Mouse (Mus musculus) thymus, adult 18-20 months (tissue): ENCODE results near the gene Zbtb20.

Experiments used
- DNase-seq, 2 experiments: peaks; one replicate each; pipeline ENCODE4 v3.0.0; 2022; ENCODE audit warnings: mixed read lengths in 2 of 2

The Zbtb20 gene

GRCm38 (mm10) chr16:43461745-43462378 is 586.2 kb downstream of the Zbtb20 start:
- DNase-seq, result no peak

DNA sequence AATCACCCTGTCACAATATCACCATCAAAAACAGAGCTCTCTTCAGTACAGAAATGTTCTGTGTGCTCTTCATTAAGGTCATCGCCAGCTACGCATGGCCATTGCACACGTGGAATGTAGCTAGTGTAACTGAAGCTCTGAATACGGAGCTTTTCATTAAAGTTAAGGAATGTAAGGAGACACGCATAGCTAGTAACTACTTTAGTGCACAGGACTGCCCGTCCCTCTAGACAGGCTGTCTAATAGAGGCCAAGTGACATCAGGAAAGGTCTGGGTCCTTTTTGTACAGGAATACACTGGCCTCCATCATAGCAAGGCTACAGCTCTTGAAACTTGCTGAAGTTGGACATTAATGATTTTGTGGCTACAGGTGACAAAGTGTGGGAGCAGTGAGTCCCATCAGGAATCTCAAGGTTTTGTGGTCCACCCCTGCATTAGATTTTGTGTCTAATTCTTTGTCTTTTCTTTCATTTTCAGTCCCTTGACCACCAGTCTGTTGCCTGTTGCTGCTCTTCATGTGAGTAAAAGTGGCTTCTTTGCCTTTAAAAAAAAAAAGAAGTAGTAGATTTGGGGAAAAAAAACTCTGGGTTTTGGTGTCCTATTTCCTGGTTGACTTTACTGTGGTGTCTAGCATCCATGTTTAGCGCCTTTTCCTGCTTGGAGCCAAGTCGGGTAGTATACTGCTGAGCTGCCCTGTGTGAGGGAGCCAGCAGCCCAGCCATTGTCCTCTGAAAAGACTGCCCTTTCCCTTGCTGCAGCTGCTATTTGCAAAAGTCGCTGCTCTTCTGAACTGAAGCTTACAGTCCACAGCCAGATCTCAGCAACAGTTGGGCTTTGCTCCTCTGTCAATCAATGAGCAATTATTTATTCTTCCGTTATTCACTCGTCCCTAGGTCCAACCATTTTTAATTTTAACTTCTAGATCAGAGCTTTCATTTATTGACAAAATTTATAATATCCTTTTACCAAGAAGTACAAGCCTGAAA is 587.1 kb downstream of the Zbtb20 start:
- no peak for DNase-seq

DNA sequence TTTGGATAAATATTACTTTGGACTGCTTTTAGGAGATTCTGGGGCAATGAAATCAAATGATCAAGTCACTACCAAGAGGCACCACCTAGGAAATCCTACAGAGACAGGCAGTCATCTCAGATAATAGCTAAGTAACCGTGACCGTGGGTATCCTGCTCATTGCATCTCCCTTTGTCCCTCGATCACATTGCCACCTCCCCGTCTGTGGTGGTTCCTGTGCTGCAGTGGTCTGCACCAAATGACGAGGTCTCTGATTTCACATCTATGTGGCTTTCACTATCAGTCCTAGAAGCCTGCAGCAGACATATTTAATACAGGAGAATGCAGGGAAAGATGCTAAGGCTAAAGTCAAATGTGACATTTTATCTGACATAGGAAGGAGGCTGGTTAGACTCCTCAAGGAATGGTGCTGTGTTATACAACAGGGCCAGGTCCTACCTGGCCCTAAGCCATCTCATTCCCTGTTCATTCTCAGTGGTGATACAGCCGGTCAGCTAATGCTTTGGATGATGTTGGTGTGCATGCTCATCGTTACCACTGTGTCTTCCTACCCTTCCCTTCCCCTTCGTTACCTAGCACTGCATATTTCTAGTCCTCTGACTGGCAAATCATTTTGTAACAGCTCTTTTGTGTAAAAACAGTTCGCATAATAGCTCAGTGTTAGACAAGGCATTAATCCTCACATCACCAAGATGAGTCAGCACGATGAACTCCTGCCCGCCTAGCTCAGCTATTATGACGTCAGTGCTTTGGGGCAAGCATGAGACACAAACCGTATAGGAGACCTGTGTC is 588.2 kb downstream of the Zbtb20 start:
- DNase-seq, result no peak

DNA sequence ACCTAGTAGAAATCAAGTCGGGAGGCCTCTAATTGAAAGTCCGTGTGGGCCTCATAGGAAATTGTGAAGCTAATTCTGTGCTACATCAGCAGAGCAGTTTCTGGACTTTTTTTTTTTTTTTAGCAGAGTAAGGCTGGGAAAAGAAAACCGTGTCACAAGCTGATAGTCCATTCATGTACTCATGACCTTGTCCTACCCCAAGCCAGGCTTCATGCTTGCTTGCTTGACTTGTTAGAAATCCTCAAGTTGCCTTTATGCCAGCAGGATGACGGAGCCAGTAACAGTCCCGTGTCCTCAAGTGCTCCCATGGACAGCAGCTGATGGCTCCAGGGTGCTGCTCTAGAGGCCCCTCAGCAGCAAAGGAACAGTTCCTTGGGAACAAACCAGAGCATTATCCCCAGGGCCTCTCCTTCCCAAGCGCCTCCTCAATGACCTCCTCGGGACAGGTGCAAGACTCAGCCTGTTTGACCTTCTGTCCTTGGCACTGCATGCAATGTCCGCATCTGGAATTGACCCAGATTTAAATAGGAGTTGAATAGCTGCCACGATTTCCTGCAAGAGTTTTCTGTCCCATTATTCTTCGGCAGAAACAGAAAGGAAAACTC is 588.9 kb downstream of the Zbtb20 start:
- DNase-seq, result no peak

- no peak for DNase-seq
Observed at GRCm38 (mm10) chr16:43465368-43465839, 589.7 kb downstream of the Zbtb20 start.

DNA sequence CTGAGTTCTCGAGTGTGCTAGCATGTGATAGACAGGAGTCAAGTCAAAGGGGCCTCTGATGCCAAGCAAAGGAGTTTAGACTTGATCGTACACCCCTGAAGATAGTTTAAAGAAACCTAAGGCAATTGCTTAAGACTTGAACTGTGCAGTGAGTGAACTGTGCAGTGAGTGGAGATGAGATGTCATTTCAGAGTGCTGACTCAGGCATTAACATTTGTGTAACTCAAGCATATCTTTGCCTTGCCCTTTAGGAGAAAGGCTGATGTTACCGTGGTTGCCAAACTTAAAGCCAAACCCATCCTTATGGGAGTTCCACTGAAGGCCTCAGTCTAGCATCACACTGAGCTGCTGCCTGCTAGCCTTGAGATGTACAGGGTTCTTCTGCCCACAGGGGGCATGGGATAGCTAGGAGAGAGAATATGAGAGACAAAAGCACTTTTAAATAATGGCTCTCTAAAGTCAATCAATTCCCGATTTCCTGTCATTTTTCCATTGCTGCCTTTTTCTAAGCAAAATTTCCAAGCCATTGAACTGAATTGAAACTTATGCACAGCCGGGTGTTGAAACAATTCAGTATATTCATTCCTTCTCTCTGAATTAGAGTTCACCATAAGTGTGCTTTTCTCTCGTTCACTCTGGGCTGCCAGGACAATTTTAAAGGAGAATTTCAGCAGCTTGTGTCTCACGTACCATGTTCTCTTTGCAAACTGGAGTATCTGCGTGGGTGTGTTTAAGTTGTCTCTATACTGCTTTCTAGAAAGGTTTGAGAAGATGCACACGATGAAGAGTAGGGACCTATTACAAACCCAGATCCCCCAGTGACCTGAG is 590.5 kb downstream of the Zbtb20 start:
- no peak for DNase-seq

DNA sequence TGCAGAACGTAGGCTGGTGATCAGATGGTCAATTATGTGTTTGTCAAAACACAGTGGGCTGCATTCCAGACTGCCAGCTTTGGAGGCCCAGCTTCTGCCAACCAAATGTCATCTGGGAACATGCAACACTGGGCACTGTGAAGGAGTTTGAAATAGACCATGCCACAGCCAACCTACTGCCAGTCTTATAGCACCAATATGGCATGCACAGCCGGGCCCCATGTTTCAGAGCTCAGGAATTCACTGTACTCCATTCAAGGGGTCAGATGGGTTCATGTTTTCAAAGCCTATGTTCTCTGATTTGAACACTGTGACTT is 591.0 kb downstream of the Zbtb20 start:
- no peak for DNase-seq

GRCm38 (mm10) chr16:43471060-43471459 is 595.4 kb downstream of the Zbtb20 start:
- no peak for DNase-seq

DNA sequence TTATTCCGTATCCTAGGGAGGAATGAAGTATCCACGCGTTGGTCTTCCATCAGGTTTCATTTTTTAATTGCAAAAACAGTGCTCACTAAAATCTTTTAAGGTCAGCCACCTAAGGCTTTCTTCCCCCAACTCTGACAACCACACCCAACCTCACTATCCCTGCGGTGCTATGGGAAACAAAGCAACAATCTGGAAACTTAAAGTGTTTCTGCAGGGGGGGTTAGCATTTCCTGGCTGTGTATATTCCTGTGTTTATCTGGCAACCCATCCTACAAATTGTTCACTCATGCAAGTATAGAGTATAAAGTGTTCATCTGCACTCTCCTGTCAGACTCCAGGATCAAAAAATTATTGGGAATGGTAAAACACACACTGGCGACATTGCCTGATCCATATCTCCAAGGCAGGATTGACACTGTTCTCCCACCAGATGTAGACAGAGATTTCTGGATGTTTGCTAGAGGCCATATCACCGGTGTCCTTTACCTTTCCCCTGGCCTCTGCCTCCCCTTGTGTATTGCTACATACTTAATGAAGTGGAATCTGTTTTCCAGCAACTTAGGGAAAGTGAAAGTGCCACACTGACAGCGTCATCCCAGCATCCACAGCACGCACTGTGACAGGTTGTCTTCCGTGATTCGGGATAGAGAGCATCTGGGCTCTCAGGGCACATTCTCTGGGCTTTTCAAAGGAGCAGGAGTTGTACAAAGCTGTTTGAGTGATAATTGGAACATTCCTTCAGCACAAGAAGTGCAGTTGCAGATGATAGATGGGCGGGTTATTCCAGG is 599.5 kb downstream of the Zbtb20 start:
- no peak for DNase-seq

DNA sequence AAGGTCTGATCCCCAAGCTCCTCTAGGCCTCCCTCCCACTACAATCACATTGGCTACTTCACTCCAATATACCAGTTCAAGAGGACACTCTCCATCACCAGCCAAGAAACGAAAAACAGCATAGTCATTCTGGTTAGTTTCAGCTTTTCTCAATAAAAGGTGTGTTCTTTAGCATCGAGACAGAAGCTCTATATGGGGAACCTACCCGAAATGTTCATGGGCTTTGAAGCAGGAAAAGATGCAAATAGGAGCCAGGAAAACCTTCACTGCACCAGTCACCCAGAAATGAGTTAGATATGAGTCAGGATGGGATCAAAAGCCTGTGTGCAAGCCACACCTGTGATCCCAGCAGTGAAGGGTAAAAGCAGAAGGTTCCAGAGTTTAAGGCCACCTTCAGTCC is 601.2 kb downstream of the Zbtb20 start:
- no peak for DNase-seq

GRCm38 (mm10) chr16:43478352-43478751 is 602.7 kb downstream of the Zbtb20 start:
- no peak for DNase-seq

DNA sequence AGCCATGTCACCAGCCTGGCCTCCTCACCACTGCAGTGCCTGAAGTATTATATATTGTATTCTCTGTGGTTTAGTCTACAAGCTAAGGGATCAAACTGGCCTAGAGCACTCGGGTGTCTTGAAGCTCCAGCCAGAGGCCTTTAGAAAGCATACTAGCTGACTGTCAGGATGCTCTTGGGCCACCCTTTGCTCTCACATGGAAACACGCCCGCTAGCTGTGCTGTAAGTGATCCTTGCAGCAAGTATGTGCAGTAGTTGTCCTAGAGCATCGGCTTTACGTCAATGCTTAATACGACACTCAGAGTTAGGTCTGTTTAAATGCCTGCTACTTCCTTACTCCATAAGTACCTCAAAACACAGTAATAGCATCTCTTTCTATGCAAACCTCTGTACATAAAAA is 604.9 kb downstream of the Zbtb20 start:
- DNase-seq, result no peak

DNA sequence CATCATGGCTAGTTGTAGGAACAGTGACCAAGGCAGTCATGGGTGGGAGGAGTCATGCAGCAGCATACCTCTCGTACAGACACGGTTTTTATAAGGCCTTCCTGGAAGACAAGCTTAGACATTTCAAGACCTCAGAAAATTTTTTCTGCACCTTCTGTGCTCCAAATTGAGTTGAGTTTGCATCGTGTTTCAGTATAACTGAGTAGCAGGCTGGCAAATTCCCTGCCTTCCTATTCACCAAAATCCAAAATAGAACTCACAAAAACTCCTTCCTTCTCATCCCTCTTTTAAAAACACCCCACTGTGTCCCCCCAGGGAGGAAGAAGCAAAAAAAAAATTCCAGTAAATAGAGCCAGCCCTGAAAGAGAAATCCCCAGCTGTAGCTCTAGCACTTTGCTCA is 606.4 kb downstream of the Zbtb20 start:
- no peak for DNase-seq

GRCm38 (mm10) chr16:43482738-43483137 is 607.1 kb downstream of the Zbtb20 start:
- DNase-seq, result no peak

DNA sequence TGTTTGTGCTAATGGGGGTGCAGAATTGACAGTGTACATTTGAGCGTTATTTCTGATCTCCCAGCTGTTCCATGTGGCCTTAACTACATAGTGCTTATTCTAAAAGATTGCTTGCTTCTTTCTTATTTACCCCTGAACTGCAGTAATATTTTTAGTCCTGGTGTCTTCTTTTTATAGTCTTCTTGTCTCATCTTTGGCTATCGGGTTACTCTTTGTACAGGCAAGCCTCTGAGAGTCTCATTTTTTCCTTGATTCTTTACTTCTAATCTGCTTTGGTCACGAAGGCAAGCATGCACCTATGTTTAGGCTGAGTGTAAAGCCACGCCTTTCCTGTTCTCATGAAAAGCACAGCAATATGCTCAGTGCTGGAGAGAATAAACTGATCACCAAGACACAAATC is 608.7 kb downstream of the Zbtb20 start:
- no peak for DNase-seq

- DNase-seq, result no peak
Observed at GRCm38 (mm10) chr16:43489362-43489761, 613.7 kb downstream of the Zbtb20 start.

- DNase-seq, result no peak
Observed at GRCm38 (mm10) chr16:43489984-43490383, 614.3 kb downstream of the Zbtb20 start.

GRCm38 (mm10) chr16:43492863-43493262 is 617.2 kb downstream of the Zbtb20 start:
- DNase-seq, result no peak

DNA sequence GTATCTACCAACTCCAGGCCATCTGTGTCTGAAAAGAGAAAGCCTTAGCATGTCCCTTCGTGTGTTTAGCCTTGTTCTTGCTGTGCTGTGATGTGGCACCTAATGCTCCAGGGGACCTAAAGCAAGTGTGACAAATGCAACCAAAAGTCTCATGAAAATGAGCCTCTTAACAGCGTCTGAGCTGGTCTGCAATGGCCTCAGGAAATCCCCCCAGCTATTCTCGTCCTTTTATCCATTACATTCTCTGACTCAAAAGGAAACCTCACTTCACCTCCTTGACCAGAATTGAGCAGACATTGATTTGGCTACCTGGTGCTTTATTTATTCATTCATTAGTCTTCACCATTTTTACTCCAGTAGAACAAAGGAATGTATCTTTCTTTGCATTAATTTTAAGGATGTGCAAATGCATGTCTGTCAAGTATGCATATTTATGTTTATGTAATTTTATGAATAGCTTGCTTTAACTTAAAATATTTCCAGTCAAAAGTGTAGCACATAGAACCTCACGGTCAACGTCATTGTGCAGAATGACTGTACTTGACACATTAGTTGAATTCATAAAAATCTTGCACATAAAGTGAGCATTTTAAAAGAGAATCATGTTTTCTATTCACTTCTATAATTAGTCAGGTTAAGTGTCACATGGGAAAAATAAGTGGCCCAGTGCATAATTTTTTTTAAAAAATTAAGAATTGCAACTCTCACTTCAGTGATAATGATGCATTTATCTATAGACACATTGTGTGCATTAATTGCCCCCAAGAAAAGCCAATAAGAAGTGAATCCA is 618.1 kb downstream of the Zbtb20 start:
- no peak for DNase-seq

- DNase-seq, result no peak
Observed at GRCm38 (mm10) chr16:43495175-43495818, 619.6 kb downstream of the Zbtb20 start.
